Mouse (Mus musculus): ENCODE data around the gene Grin2a.

Grin2a gene

GRCm38 (mm10) chr16:9865039-9865438 lies 130.3 kb downstream of the Grin2a start:
- no peak for DNase-seq (ENCODE audit: low spot score)

DNA sequence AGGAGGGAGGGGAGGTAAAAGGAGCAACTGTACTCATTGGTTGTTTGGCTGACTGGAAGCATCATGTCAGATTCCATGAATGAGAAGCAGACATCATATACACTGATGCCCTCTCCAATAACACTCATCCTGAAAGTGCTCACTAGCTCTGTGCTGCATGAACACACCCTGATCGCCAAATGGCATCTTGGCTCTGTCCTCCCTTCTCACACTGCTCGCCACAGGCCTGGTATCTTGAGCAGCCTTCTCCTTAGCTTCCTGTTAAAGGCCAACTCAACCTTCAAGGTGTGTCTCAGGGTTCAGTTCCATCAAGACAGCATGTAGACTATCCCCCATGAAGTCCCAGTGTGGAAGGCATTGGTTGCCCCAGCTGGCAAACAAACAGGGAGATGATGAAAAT lies 137.6 kb downstream of the Grin2a start:
- DNase-seq (ENCODE audit: low spot score), result no peak

GRCm38 (mm10) chr16:9851265-9851988 lies 143.9 kb downstream of the Grin2a start:
- no peak for DNase-seq (ENCODE audit: low spot score)

DNA sequence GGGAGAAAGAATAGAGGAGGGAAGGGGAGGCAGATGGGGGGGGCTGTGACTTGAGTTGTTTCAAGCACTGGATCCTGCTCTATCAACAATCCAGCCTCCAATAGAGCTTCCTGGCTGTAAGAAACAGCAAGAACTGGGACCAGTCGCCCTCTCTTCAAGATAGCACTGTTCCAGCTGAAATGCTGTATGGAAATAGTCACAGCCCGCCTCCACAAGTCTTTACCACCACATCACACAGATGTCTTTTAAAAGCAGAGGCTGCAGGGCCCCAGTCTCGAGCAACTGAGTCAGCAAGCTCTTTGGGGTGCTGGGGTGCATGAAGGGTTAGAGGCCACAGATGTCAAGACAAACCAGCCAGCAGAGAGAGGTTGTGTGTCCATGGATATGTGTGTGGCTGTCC lies 153.9 kb downstream of the Grin2a start:
- peak; percentile 44 for DNase-seq (ENCODE audit: low spot score)

GRCm38 (mm10) chr16:9836542-9836941 lies 158.8 kb downstream of the Grin2a start:
- no peak for DNase-seq (ENCODE audit: low spot score)

- DNase-seq (ENCODE audit: low spot score), result no peak
Measured at GRCm38 (mm10) chr16:9834236-9834635, 161.1 kb downstream of the Grin2a start.

- peak; percentile 67 for DNase-seq (ENCODE audit: low spot score)
Measured at GRCm38 (mm10) chr16:9825110-9825483, 170.3 kb downstream of the Grin2a start.

DNA sequence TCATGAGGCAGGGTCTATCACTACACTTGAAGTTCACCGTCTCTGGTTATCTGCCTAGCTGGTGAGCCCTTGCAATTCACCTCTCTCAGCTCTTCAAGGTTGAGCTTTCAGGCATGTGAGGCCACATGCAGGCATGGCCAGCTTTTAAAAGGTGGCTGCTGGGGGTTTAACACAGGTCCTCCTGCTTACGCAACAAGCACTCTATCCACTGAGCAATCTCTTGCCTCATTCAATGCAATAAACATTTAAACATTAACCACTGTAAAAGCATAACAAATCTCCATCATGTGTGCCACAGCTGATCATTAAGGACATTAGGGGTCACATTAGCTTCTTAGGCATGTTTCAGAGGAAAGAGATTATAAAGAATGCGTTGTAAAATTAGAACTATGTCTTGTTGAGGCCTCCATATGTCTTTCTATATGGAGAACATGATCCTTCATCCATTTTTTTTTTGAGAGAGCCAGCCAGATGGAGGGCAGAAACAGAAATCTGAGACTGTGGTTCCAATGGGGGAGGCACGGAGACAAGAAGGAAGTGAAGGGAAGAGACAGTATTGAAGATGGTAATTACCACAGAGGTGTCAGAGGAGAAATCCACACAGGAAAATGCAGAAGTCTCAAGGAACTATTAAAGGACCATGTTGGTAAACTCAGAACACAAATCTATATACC lies 170.8 kb downstream of the Grin2a start:
- DNase-seq (ENCODE audit: low spot score), result no peak

GRCm38 (mm10) chr16:9823686-9824085 lies 171.7 kb downstream of the Grin2a start:
- no peak for DNase-seq (ENCODE audit: low spot score)

DNA sequence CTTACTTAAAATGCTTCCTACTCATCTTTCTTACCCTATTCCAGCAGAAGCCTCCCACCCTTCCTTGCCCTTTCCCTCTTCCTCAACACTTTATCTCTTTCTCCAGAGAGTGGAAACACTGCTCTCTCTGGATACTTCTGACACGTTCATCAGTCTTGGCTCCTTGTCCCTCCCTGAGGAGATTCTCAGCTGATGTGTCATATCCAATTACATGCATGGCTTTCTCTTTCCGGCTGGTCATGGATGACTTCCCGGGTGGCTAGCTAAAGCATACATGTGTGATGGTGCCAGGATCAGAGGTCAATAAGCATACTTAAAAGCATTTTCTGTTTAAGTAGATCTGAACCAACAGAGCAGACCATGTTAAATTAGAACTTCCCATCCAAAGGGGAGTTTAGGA lies 175.9 kb downstream of the Grin2a start:
- no peak for DNase-seq (ENCODE audit: low spot score)

DNA sequence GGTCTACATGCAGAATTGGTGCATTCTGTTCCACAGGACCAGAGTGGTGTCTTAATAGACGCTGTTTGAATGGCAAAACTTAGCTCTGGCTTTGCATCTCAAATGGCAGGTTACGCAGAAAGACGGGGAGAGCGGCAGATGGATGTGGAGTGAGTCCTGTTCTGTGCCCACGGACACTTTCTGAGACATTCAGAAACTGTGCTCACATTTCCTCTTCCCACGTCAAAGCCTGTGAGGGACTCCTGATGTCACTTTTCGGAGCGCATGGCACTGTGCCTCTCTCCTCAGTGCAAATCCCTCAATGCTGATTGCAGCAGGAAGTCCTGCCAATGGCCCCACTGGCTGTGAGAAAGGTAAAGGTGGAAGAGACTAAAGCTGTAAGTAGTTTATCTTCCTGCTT lies 194.0 kb downstream of the Grin2a start:
- peak; percentile 34 for DNase-seq (ENCODE audit: low spot score)

DNA sequence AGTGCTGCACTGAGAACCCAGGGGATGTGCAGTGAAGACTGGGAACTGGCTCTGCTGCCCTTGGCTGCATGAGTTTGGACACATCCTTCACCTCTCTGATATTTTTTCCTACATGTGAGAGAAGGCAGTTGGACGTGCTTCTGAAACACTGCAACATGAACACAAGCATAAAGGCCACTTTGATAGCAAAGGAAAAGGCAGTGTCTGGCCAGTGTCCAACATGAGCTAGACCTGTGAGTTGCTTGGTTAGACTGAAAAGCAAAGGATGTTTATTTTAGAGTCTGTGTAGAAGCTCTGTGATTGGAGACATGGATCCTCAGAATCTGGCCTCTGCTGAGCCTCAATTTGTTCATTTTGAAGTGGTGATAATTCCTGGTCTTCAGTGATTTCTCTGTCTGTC lies 195.1 kb downstream of the Grin2a start:
- no peak for DNase-seq (ENCODE audit: low spot score)

DNA sequence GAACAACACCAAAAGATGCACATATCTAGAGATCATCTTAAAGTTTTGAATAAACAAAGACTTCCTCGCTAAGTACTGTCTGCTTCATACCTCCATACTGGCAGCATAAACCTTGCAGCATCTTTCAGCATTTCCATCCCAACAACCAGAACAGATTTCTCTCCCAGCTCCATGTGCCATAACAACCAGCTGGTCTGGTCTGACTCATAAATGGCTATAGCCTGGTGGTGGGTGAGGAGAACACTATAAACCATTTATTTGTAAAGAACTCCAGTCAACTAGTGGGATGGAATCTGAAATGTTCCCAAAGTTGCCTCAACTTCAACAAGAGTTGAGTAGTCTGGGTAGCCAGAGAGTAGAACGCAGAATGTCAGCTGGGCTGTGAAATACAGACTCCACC lies 202.4 kb downstream of the Grin2a start:
- no peak for DNase-seq (ENCODE audit: low spot score)

GRCm38 (mm10) chr16:9786261-9786660 lies 209.1 kb downstream of the Grin2a start:
- no peak for DNase-seq (ENCODE audit: low spot score)

DNA sequence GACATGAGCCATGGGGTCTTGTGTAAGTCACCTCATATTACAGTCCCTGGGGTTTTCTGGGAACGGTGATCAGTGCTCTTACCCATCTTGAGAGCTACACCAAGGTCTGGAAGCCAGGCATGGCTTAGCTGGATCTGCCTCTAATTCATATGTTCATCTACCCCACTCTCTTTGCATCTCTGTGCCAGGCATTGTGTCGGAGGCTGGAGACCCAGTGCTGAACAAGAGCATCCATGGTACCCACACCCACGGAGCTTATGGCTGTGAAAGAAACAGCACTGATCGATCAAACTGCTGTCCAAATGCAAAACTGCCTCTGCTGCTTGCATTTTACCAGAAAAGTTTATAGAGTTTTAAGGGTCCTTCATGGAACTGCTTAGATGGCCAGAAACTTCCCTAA lies 209.5 kb downstream of the Grin2a start:
- no peak for DNase-seq (ENCODE audit: low spot score)

- no peak for DNase-seq (ENCODE audit: low spot score)
Measured at GRCm38 (mm10) chr16:9768981-9769380, 226.4 kb downstream of the Grin2a start.

- DNase-seq (ENCODE audit: low spot score), result peak; percentile 52
Measured at GRCm38 (mm10) chr16:9768356-9768755, 227.0 kb downstream of the Grin2a start.

DNA sequence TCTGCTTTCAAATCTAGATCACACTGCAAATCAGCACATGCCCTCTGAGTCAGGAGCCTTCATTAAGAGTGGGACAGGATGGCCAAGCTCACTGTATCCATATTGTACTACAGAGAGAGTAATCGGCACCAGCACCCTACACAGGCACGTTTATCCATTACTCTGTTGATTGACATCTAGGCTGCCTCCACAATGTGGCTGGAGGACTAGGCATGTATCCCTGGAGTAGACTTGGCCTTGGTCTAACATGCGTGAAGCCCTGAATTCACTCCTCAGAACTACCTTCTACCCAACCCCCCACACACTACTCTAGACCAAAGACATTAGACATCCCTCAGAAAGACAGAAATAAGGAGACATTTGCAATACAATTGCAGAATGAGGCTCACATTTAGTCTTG lies 227.4 kb downstream of the Grin2a start:
- DNase-seq (ENCODE audit: low spot score), result no peak

DNA sequence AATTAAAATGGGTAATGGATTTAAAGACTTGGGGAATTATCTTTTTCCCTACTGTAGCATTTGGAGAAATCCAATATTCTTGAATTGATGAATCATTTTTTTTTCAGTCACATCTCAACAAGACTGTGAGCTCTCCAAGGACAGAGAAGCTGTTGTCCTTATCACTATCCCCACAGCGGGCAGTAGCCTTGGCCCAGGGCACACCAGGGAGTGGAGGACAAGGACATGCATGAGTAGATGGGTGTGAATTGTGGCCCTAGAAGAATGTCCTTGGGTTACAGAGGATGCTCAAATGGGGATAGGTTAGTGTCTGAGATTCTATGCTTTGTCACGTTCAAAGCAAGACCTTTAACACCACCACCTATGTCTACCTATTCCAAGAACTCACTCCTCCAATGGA lies 231.3 kb downstream of the Grin2a start:
- DNase-seq (ENCODE audit: low spot score), result no peak

GRCm38 (mm10) chr16:9760347-9760746 lies 235.0 kb downstream of the Grin2a start:
- DNase-seq (ENCODE audit: low spot score), result no peak

DNA sequence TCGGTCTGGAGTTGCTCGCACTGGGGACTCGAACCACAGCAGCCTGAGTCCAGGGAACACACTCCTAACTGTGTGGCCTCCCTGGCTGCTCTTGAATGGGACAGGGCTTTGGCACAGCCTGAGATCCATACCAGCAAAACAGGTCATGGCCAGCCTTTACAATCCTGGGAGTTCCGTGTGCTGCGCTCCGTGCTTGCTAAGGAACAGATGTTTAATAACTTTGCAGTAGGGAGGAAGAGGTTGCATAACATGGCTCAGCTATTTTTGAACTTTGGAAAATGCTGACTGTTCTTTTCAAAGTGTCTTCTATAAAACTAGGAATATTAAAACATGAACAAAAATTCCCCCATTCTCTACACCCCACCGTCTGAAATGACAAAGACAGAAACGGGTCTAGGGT lies 238.5 kb downstream of the Grin2a start:
- no peak for DNase-seq (ENCODE audit: low spot score)

- DNase-seq (ENCODE audit: low spot score), result no peak
Measured at GRCm38 (mm10) chr16:9754061-9754460, 241.3 kb downstream of the Grin2a start.

DNA sequence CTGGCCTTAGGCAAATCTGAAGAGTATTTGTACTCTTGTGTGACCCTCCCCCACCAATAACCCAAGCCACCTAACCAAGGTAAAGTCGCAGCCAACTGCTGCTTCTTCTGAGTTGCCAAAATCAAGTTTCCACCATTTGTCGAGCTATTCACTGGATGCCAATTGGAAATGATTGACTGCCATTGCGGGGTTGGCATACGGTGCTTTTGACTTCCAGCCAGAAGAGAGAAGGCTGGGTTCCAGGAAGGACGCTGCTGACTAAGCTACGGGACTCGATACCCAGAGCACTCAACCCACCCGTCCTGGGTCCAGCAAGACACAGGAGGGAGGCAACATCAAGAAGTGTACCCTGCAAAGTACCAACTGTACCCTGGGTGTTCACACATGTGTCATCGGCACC lies 242.3 kb downstream of the Grin2a start:
- DNase-seq (ENCODE audit: low spot score), result no peak

DNA sequence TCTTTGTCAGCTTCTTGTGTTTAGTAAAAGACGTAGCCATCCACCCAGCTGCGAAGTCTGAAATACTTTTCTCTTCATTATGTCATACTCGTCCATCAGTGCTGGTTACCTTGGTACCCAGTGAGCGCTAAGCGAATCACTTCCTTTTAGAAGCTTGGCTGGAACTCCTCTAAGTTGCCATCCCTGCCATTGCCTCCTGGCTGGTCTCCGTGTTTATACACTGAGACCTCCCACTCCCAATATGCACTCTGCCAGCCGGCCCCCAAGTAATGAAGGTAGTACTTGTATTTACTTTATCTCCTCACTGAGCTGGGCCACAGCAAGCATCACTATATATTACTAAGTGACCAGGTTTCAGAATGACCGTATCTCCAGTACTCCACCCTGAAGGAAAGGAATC lies 242.8 kb downstream of the Grin2a start:
- DNase-seq (ENCODE audit: low spot score), result no peak
